Mouse (Mus musculus) ES-Bruce4 (cell line): Measurements from ENCODE around the gene Myof. TPM values are rescaled to one million over a fixed set of nuclear protein-coding genes. Genes with fewer than 3 reads are reported as not detected.

ENCODE experiments used
- H3K27ac ChIP-seq: 2 replicates; pipeline ENCODE4 v1.5.1; 2012; ENCODE audit warnings: low read length, inconsistent platforms; ENCODE audit not compliant: insufficient read depth
- H3K27me3 ChIP-seq: 2 replicates; pipeline ENCODE4 v1.6.1; 2012; ENCODE audit warnings: mild to moderate bottlenecking, low read length, inconsistent platforms; ENCODE audit not compliant: control insufficient read depth, poor library complexity, insufficient read depth, severe bottlenecking
- H3K36me3 ChIP-seq: 2 replicates; pipeline ENCODE4 v1.6.1; 2012; ENCODE audit warnings: inconsistent platforms, mild to moderate bottlenecking, low read length, moderate library complexity; ENCODE audit not compliant: control insufficient read depth, poor library complexity, insufficient read depth, severe bottlenecking
- H3K4me1 ChIP-seq: one replicate; pipeline ENCODE4 v1.8.1; 2011; ENCODE audit warnings: low read length; ENCODE audit not compliant: control insufficient read depth, insufficient read depth
- H3K4me3 ChIP-seq: 2 replicates; pipeline ENCODE4 v1.5.1; 2011; ENCODE audit warnings: low read depth, mild to moderate bottlenecking, low read length
- H3K9ac ChIP-seq: 2 replicates; pipeline ENCODE4 v1.6.1; 2012; ENCODE audit warnings: low read depth, mild to moderate bottlenecking, inconsistent platforms; ENCODE audit not compliant: poor library complexity, severe bottlenecking
- H3K9me3 ChIP-seq: replicated peaks from 2 replicates; pipeline ENCODE4 v1.6.1; 2012; ENCODE audit warnings: mild to moderate bottlenecking, low read length, inconsistent platforms; ENCODE audit not compliant: control insufficient read depth, poor library complexity, insufficient read depth, severe bottlenecking
- CTCF ChIP-seq: IDR thresholded peaks from one replicate; pipeline ENCODE4 v1.8.1; 2011; ENCODE audit warnings: low read depth, low read length
- EP300 ChIP-seq: IDR thresholded peaks from 2 replicates; pipeline ENCODE4 v1.6.1; 2011; ENCODE audit warnings: low read depth, low read length; ENCODE audit not compliant: insufficient read depth
- POLR2A ChIP-seq: IDR thresholded peaks from one replicate; pipeline ENCODE4 v1.8.1; 2011; ENCODE audit warnings: low read length; ENCODE audit not compliant: insufficient read depth
- polyA plus RNA-seq: library from polyadenylated mRNA; stranded (reverse); fragments of >200 nt; gene quantifications from 2 replicates; pipeline ENCODE4 v1.2.4, GENCODE M21; 2011; ENCODE audit warnings: low read depth; ENCODE audit not compliant: missing spikeins, insufficient read depth, insufficient read length

Gene Myof
- polyA plus RNA-seq, 1 experiment, result 23.1 TPM

- no peak overlapping the region for H3K27ac ChIP-seq
- H3K9ac ChIP-seq, result no peak overlapping the region
- no peak for TF ChIP-seq POLR2A
- TF ChIP-seq EP300, result no peak
- no peak for TF ChIP-seq CTCF
- no peaks in the 10 kb centered on the region for H3K9me3 ChIP-seq
- H3K4me3 ChIP-seq, result no peak overlapping the region
- no peaks in the 10 kb centered on the region for H3K36me3 ChIP-seq
- H3K4me1 ChIP-seq, result peaks cover 7% of the 10 kb centered on the region
- H3K27me3 ChIP-seq, result no peaks in the 10 kb centered on the region
Observed at GRCm38 (mm10) chr19:38034696-38035095, 8.7 kb downstream of the Myof start.

GRCm38 (mm10) chr19:38033735-38034057 lies 9.7 kb downstream of the Myof start:
- no peaks in the 10 kb centered on the region for H3K36me3 ChIP-seq
- H3K9ac ChIP-seq, result no peak overlapping the region
- H3K4me3 ChIP-seq, result no peak overlapping the region
- peaks cover 7% of the 10 kb centered on the region for H3K4me1 ChIP-seq
- no peaks in the 10 kb centered on the region for H3K27me3 ChIP-seq
- no peaks in the 10 kb centered on the region for H3K9me3 ChIP-seq
- no peak for TF ChIP-seq POLR2A
- TF ChIP-seq EP300, result no peak
- TF ChIP-seq CTCF, result no peak
- no peak overlapping the region for H3K27ac ChIP-seq

GRCm38 (mm10) chr19:38032993-38033734 lies 10.2 kb downstream of the Myof start:
- Histone ChIP-seq H3K4me1 (peaks cover 7% of the 10 kb centered on the region), H3K9ac (no peak overlapping the region)

GRCm38 (mm10) chr19:38031144-38031543 lies 12.2 kb downstream of the Myof start:
- Histone ChIP-seq H3K4me3 (0 out of 2 replicates have a peak overlapping the region, but pooled peaks have one; percentile 28), H3K27me3 (no peaks in the 10 kb centered on the region), H3K4me1 (peaks cover 9% of the 10 kb centered on the region), H3K36me3 (no peaks in the 10 kb centered on the region), H3K27ac (no peak overlapping the region), H3K9ac (no peak overlapping the region), H3K9me3 (no peaks in the 10 kb centered on the region)
- no peak for TF ChIP-seq POLR2A
- no peak for TF ChIP-seq EP300
- TF ChIP-seq CTCF, result no peak

More at GRCm38 (mm10) chr19:38032993-38033734, 10.2 kb downstream of the Myof start:
- no peaks in the 10 kb centered on the region for H3K27me3 ChIP-seq
- H3K27ac ChIP-seq, result no peak overlapping the region
- H3K36me3 ChIP-seq, result no peaks in the 10 kb centered on the region
- H3K9me3 ChIP-seq, result no peaks in the 10 kb centered on the region
- TF ChIP-seq EP300 (no peak), CTCF (no peak), POLR2A (no peak)
- H3K4me3 ChIP-seq, result peak overlapping the region; percentile 8; the same call in 1 of the 2 replicates

- Histone ChIP-seq H3K27me3 (no peaks in the 10 kb centered on the region), H3K9me3 (no peaks in the 10 kb centered on the region), H3K27ac (no peak overlapping the region), H3K9ac (no peak overlapping the region), H3K4me3 (no peak overlapping the region), H3K36me3 (no peaks in the 10 kb centered on the region), H3K4me1 (peaks cover 9% of the 10 kb centered on the region)
- TF ChIP-seq POLR2A, result no peak
- no peak for TF ChIP-seq EP300
- no peak for TF ChIP-seq CTCF
Observed at GRCm38 (mm10) chr19:38030673-38031137, 12.7 kb downstream of the Myof start.

GRCm38 (mm10) chr19:38029871-38030270 lies 13.5 kb downstream of the Myof start:
- H3K4me1 ChIP-seq, result peaks cover 8% of the 10 kb centered on the region
- no peak overlapping the region for H3K27ac ChIP-seq
- H3K9ac ChIP-seq, result no peak overlapping the region

More at GRCm38 (mm10) chr19:38029871-38030270, 13.5 kb downstream of the Myof start:
- Histone ChIP-seq H3K36me3 (no peaks in the 10 kb centered on the region), H3K9me3 (no peaks in the 10 kb centered on the region), H3K4me3 (no peak overlapping the region), H3K27me3 (no peaks in the 10 kb centered on the region)
- no peak for TF ChIP-seq POLR2A
- TF ChIP-seq CTCF, result no peak
- TF ChIP-seq EP300, result no peak
